Mouse (Mus musculus) stomach, postnatal 0 days (tissue): ENCODE results near the gene Gm13691.

Experiments used
- CTCF ChIP-seq: IDR thresholded peaks from 2 replicates; pipeline ENCODE4 v1.5.1; 2016; ENCODE audit warnings: antibody characterized with exemption, low read depth, mild to moderate bottlenecking, moderate library complexity
- EP300 ChIP-seq: optimal IDR thresholded peaks from 2 replicates; pipeline ENCODE3; 2016; ENCODE audit warnings: antibody characterized with exemption

- TF ChIP-seq CTCF (no peak), EP300 (no peak)
Observed at GRCm38 (mm10) chr2:84014572-84014971, 24.2 kb downstream of the Gm13691 start.
